Mouse (Mus musculus) frontal cortex, postnatal 14 days (tissue): ENCODE measurements around the gene Atg2a.
"Not testable (repeated sequence)": the region's sequence is repeated elsewhere in the genome, so short reads cannot be mapped to it uniquely, and the experiment has no call there.

Experiments used
- DNase-seq, 2 experiments: peaks; one replicate each; pipeline ENCODE4 v3.0.0; 2022; ENCODE audit warnings: low spot score in 2 of 2

Atg2a gene

DNA sequence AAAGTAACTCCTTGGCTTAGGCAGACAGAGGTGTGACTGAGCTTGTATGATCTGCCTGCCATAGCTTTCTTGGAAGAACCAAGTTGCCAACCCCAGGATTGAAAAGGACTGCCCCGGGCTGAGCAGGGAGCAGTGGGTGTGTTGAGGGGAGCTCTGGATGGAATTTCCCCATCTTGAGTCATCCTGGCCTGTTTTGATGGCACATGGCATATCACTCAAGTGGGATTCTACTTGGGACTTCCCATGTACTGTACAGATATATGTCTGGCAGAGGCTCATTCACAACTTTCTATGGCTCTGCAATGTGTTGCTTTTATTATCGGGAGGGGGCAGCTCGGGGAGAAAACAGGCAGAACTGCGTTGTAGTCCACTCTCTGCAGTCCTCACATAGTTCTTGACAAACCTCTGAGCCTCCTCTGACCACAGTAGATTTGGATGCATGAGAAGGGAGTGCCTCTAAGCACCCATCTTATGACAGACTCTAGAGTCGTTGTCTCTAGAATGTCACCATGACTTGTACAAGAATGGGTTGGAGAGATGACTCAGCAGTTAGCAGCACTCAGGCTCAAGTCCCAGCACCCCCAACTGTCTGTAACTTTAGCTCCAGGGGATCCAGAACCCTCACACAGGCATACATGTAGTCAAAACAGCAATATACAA lies 55.2 kb downstream of the Atg2a start:
- DNase-seq: no peak

GRCm38 (mm10) chr19:6297641-6298040 lies 56.2 kb downstream of the Atg2a start:
- DNase-seq: no peak

GRCm38 (mm10) chr19:6299003-6299402 lies 57.5 kb downstream of the Atg2a start:
- no peak for DNase-seq

- no peak for DNase-seq
Observed at GRCm38 (mm10) chr19:6299450-6300267, 58.2 kb downstream of the Atg2a start.

DNA sequence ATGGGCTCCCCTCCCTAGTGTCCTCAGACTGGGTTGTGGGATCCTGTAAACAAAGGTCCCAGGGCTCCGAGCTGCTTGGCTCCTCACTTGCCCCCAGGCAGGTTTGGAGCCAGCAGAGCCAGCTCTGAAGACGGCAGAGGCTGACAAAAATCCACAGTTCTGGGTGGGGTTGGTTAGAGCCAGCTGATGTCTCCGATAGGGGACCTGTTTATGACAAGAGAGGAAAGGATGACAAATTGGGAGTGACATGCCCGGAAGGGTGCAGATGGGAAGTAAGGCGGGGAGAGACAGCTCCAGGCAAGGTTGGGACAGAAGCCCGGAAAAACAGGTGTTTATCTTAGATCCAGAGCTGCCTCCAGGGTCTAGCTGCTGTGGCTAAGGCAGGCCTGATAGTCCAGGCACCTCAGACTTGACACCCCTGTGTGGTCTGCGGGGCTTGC lies 59.0 kb downstream of the Atg2a start:
- no peak for DNase-seq

GRCm38 (mm10) chr19:6302114-6302513 lies 60.6 kb downstream of the Atg2a start:
- no peak for DNase-seq

- no peak for DNase-seq
Observed at GRCm38 (mm10) chr19:6302522-6302921, 61.1 kb downstream of the Atg2a start.

- no peak for DNase-seq
Observed at GRCm38 (mm10) chr19:6303831-6304230, 62.4 kb downstream of the Atg2a start.

DNA sequence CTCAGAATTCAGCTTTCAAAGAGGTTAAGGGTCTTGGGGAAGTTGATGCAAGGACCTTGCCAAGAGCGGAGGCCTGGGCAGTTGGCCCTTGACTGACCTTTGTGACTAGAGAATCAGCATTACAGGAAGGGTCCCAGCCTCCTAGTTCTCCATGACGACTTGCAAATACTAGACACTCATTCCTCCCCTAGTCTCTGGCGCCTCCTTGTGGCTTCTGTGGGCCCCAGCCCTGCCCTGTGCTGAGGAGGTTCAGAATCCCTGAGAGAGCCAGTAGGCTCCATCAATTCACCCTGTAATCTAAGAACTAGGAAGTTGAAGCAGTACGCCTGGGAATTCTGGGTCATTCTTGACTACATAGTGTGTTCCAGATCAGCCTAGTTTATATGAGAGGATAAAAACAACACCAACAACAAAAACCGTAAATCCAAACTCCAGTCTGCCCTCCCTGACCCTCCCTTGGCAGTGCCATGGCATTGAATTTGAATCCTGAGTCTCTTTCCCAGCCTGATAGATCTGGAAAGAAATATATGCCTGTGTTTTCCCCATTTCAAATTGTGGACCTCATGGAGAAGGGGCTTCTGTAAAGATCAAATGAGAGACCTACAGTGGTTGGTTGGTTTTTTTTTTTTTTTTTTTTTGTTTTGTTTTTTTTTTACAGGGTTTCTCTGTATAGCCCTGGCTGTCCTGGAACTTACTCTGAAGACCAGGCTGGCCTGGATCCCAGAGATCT lies 63.5 kb downstream of the Atg2a start:
- DNase-seq: peak; percentile 67 to 76

- no peak for DNase-seq
Observed at GRCm38 (mm10) chr19:6305517-6306115, 64.1 kb downstream of the Atg2a start.

GRCm38 (mm10) chr19:6306137-6306551 lies 64.7 kb downstream of the Atg2a start, which contains the start of gene Cdc42bpg:
Cdc42bpg (plus strand) TSS chr19:6306456.
- DNase-seq: peak in 1 of 2 experiments; percentile 38

DNA sequence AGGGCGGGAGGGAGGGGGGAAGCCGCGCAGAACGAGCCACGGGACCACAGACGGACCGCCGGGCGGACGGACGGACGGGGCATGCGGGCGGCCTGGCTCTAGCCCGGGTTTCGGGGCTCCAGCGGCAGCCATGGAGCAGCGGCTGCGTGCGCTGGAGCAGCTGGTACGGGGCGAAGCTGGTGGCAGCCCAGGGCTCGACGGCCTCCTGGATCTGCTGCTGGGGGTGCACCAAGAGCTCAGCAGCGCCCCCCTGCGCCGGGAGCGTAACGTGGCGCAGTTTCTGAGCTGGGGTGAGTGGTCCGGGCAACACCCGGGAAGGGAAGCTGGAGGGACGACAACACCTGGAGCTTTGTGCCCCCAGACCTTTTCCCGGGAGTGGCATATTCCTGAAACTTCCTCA lies 65.1 kb downstream of the Atg2a start:
- DNase-seq: peak in 1 of 2 experiments; percentile 28

DNA sequence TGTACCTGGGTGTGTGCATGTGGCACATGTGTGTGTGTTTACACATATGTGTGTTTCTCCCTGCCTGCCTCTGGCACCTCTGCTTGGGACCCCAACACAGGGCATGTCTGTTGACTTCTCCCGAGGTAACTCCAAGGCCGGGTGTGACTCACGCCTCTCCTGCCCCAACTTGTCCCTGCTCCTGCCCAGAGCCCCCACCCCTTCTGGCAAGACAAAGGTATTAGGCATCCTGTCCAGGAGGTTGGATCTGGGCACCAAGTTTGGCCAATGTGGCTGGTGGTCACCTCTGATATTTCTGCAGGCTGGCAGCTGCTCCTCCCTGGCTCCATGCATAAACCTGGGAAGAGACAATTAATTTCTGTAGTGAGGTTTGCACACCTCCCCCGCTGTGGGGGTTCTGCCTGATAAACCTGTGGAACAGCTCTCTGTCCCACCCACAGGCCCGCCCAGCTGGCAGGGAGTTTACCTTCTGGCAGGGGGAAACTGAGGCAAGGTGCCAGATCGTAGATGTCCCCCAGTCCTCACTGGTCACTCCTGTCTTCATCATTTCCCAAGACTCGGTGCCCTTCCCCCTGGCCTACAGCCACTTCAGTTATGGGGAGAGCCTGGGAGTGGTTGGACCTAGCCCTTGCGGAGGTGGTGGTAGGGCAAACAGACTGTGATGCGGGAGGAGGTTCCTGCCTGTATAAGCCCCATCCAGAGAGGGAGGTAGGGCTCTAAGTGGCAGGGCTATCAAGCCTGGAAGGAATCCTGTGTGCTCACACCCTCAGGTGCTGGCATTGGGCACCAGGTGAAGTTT lies 66.5 kb downstream of the Atg2a start:
- DNase-seq: no peak

DNA sequence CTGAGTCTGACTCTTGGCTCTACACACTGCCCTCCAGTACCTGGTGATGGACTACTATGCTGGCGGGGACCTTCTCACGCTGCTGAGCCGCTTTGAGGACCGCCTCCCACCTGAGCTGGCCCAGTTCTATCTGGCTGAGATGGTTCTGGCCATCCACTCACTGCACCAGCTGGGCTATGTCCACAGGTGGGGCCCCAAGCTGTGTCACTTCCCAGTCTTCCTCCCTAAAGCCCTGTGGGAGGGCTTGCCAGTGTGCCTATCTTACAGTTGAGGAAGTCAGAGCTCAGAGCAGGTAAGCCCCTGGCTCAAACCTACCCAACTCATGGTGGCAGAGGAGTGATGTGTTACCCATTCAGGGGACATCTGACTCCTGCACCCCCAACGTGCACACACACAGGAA lies 68.7 kb downstream of the Atg2a start:
- DNase-seq: no peak

DNA sequence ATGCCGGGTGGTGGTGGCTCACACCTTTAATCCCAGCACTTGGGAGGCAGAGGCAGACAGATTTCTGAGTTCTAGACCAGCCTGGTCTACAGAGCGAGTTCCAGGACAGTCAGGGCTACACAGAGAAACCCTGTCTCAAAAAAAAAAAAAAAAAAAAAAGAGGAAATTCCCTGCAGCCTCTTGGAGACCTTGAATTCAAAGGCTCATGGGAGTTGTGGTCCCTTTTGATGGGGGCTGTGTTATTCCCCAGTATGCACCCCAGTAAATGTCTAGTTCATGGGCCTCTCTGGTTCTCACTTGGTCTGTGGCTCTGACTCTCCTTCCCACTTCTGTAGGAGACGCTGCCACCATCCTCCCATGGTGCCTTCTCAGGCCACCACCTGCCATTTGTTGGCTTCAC lies 70.3 kb downstream of the Atg2a start:
- DNase-seq: not testable (repeated sequence)
